Mouse (Mus musculus) G1E (cell line): Measurements from ENCODE around the gene Ngp.
"Not testable (repeated sequence)": the region's sequence is repeated elsewhere in the genome, so short reads cannot be mapped to it uniquely, and the experiment has no call there.

Experiments used
- CTCF ChIP-seq: IDR thresholded peaks from 2 replicates; pipeline ENCODE4 v1.5.1; 2012; ENCODE audit warnings: low read depth, low read length, inconsistent platforms, mixed read lengths
- GATA1 ChIP-seq: IDR thresholded peaks from 2 replicates; pipeline ENCODE4 v1.6.1; 2012; ENCODE audit warnings: borderline replicate concordance, low read length, inconsistent platforms, mixed read lengths

DNA sequence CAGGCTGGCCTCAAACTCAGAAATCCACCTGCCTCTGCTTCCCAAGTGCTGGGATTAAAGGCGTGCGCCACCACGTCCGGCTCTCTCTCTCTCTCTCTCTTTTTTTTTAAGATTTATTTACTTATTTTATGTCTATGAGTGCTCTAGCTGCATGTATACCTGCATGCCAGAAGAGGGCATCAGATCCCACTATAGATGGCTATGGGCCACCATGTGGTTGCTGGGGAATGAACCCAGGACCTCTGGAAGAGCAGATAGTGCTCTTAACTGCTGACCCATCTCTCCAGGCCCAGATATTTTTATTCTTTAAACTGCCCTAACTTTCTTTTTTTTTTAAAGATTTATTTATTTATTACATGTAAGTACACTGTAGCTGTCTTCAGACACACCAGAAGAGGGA is 16.3 kb upstream of the Ngp start:
- TF ChIP-seq CTCF, GATA1: not testable (repeated sequence)
